Mouse (Mus musculus): ENCODE results near the gene Alg9.
A peak's percentile ranks its signal among the peaks of the same experiment; 100 is the strongest.
"Not testable (repeated sequence)": the region's sequence is repeated elsewhere in the genome, so short reads cannot be mapped to it uniquely, and the experiment has no call there.

Gene Alg9

DNA sequence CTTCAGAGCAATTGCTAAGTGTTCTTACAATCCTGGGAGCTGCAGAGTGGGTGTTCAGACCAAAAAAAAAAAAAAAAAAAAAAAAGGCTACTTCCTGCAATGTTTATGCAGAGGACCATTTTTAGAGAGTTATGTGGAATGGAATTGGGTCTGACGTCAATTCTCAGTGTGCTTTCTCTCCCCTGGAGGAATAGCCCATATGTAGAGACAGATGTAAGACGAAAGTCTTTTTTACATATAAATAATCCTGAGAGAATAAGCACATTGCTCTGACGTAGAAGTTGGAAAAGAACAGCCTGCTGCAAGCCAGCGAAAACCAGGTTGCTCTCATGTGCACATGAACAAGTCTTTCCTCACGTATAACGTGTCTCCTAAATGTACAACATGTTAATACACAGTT is 44.9 kb downstream of the Alg9 start:
- DNase-seq = no peak

DNA sequence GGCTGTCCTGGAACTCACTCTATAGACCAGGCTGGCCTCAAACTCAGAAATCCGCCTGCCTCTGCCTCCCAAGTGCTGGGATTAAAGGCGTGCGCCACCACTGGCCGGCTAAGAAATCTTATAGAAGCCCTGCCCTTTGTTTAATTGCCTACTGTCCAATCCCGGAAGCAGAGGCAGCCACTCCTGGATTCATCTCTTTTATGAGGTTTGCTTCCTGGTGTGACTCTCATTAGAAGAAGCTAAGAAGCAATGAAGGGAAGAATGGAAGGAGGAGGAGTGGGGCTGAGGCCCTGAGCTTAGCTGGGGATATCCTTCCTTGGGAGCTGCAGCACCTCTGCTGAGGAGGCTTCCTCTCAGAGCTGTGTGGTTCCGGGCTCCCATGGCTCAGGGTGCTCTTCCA is 46.8 kb downstream of the Alg9 start:
- no peak for DNase-seq

GRCm38 (mm10) chr9:50822216-50822615 is 47.4 kb downstream of the Alg9 start:
- no peak for DNase-seq

GRCm38 (mm10) chr9:50823779-50824453 is 49.1 kb downstream of the Alg9 start:
- DNase-seq = no peak

DNA sequence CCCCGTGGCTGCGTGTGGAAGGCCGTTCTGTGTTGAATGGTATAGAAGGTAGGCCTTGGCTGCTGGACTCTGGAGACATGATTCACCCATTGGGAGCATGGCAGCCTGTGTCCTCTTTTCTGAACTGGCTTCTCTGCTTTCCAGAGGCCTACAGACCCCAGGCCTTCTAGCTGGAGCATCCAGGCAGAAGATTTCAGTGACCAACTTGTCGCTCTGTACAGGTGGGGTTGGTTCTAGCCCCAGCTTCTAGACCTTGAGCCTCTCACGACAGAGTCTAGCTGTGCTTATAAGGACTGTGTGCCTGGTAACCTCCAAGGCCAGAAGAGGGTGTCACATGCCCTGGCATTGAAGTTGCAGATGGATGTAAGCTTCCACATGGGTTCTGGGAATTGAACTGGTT is 56.7 kb downstream of the Alg9 start:
- no peak for DNase-seq

- DNase-seq = no peak
Measured at GRCm38 (mm10) chr9:50832162-50832561, 57.3 kb downstream of the Alg9 start.

- not testable (repeated sequence) for DNase-seq
Measured at GRCm38 (mm10) chr9:50832582-50832981, 57.8 kb downstream of the Alg9 start.

DNA sequence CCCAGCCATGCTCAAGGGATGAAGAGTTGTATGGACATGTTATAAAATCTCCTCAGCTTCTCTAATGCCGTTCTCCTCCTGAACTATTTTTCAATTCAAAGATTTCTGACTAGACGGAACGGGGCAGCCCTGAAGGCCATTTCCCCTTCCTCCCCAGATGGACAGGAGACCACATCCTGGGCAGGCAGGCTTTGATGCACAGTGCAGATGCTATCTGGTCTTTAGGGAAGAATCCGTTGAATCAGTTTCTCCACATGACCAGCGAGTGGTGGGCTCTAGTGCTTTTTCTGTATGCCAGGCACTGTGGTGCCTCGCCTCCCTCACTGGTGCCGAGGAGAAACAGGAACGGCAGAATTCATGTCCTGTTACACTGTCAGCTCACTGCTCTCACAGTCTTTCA is 59.0 kb downstream of the Alg9 start:
- no peak for DNase-seq

GRCm38 (mm10) chr9:50835068-50835705 is 60.4 kb downstream of the Alg9 start:
- DNase-seq = no peak

DNA sequence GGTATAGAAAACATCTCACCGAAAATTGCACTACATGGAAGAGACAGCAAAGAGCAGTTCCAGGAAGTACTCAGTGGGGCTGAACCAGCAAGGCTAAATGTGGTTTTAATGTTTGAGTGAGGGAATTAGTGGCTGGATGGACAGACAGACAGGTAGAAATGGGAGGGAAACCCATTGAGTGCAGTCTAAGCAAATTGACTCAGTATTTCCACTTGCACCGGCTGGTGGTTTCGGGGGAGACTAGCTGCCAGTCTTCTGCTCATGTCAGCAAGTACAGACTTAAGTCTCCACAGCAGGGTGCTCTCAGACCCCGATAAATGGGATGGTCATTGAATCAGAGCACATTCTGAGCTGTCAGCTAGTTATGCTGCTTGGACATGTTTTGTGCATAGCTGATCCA is 61.3 kb downstream of the Alg9 start:
- DNase-seq = no peak

DNA sequence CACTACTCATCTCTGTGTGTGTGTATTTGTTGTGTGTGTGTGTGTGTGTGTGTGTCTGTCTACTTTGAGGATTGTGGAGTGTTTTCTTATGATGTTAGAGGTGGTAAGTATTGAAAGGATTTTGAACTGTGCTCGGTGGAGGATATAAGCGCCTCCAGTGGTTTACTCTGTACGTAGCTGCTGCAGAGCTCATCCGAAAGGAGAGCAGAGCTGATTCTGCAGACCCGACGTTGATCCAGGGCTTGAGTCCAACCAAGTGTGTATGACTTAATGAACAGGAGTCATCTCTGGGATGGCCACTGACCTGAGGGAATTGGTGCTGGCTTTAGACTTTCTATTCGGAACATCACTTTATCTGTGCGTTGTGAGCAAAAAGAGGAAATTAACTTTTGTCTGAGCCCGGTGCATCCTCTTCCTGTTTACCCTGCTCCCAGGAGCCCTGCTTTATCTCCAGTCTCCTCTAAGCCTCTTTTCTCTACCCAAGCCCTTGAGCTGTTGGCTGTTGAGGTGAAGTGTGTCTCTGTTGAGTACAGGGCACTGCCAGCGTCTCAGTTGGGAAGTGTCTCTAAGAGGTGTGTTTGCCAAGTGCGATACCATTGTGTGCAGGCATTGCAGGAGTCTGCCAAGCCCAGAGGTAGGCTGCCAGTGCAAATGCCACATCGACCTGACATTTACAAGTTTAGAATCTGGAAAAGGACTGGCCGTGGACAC is 66.4 kb downstream of the Alg9 start:
- DNase-seq = no peak

GRCm38 (mm10) chr9:50845081-50845480 is 70.3 kb downstream of the Alg9 start, which contains the start of gene Ppp2r1b:
Gene Ppp2r1b, plus strand, starts transcription at chr9:50845301.
- no peak for DNase-seq

DNA sequence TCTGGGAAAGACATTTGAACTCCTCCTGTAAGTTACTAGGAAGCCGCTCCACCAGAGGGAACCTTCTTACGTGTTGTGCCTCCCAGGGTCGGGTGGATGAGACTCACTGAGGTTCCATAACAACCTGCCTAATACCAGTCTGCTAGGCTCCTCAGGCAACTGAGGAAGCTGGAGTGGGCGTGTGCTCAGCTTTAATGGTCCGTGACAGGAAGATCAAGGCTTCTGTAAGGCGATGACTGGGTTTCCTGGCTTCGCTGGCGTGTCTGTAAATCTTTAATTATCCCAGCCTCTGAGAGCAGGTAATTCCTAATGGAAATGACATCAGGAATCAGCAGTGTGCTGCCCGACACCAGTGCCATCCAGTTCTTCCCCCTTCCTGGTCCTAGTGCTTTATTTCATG is 70.7 kb downstream of the Alg9 start:
- no peak for DNase-seq

- no peak for DNase-seq
Measured at GRCm38 (mm10) chr9:50847133-50847532, 72.3 kb downstream of the Alg9 start.

GRCm38 (mm10) chr9:50847606-50848368 is 73.0 kb downstream of the Alg9 start:
- no peak for DNase-seq

DNA sequence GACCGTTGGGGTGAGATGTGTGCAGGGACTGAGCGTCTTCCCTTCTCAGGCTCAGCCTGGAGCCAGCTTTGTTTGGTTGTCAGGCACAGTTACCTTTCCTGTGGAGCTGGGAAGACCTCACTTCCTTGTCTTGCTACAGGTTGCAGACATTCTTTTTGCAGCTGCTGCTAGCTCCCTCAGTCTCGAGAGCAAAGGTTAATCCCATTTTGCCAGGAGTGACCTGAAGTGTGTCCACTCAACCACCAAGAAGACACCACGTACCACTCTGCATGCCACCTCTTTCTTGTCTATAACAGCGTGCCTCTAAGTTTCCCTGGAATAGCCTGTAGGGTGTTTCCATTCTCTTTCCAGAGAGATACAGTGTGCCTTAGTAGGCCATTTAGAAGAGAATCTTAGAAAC is 74.0 kb downstream of the Alg9 start:
- DNase-seq = no peak

GRCm38 (mm10) chr9:50849249-50849648 is 74.4 kb downstream of the Alg9 start:
- DNase-seq = peak; percentile 96

- no peak for DNase-seq
Measured at GRCm38 (mm10) chr9:50849755-50850154, 74.9 kb downstream of the Alg9 start.

DNA sequence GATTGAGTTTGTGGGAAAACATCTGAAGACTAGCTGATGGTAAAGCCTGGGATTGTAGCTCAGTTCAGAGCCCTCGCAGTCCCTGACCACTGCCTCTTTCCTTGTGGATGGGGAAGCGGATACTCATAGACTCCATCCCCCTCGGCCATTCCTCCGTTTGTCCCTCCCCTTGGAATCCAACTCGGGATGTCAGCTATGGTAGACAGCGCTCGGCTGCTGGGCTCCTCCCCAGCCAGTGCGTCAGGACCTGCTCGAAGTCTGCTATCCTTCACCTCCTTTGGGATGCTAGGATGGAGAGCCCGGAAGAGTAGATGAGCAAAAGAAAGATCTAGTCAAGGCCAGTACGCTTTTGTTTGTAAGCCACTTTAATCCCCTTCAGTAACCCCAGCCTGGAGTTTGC is 75.5 kb downstream of the Alg9 start:
- no peak for DNase-seq

DNA sequence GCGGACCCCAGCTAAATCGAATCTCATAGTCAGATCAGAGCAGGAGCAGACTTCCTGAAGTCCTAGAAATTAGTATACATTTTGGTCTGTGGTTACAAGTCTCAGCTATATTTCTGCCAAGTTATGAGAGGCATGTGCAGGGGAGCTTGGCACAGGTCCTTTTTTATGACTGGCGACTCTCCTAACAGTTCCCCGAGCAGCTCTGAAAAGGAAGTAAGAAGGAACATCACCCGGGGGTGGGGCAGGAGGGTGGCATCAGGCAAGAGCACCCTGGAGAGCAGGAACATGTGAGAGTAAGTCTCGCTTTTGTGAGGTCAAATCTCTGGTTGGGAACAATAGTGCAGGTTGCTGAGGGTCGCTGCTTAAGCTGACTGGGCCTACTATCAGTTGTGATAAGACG is 75.9 kb downstream of the Alg9 start:
- no peak for DNase-seq

DNA sequence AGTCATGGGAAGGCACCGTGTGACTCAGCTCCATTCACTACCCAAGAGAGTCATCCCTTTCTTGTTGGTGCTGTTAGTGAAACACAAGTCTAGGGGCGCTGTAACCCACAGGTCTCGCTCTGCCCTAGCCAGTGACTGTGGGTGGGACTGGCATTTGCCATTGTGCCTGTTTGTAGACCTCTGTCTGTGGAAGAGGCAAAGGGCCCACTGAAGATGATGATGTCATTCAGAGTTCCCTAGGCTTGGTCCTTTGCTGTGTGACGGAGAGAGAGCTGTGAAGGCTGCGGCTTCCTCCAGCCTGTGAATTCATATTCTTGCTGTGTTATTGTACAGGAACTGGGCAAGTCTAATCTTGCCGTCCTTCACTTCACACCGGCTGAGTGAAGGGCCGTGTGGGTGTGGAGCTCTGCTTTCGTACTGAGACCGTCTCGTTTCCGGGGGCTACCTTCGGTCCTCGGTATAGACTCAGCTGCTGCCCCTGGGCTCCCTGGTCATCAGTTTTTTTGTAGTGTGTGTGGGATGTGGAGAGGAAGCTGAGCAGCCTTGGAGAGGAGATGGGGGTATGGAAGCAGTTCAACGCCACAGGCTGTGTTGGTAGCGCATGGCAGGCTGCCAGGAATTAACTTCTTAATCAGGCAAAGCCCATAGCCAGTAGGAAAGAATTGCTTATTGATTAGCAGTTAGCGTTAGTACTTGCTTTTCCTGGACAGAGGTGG is 78.0 kb downstream of the Alg9 start:
- DNase-seq = peak; percentile 50

DNA sequence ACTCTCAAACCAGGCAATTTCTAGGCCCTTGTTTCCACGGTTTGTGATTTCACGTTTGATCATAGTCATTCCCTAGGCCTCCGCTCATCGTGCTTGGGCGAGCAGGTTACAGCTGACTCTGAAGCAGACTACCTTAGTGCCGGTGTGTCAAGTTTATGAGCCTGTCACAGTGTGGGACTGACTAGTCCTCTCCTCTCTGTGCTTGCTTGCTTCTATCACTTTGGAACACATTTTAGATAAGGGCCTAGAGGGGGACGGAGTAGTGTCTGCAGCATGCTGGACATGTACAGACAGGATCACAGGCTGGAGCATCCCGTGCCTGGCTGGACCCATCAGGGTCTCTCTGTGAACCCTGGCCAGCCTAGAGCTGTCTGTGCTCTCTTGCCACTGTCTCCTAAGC is 79.6 kb downstream of the Alg9 start:
- DNase-seq = no peak

All from right cerebral cortex, postnatal 14 days (tissue).